Mouse (Mus musculus) retina, postnatal 7 days (tissue): Measurements from ENCODE around the gene Nod1.

ENCODE experiments used
- DNase-seq: peaks from one replicate; pipeline ENCODE4 v3.0.0-alpha.2; 2012; ENCODE audit warnings: low read depth, low spot score

Gene Nod1

GRCm38 (mm10) chr6:54972111-54972928 lies at the start of gene Nod1:
Nod1 (minus strand) TSS chr6:54972612.
- peak; percentile 23 for DNase-seq

- no peak for DNase-seq
Measured at GRCm38 (mm10) chr6:55021806-55022205, 49.4 kb upstream of the Nod1 start.

- no peak for DNase-seq
Measured at GRCm38 (mm10) chr6:55018417-55018816, 46.0 kb upstream of the Nod1 start.

DNA sequence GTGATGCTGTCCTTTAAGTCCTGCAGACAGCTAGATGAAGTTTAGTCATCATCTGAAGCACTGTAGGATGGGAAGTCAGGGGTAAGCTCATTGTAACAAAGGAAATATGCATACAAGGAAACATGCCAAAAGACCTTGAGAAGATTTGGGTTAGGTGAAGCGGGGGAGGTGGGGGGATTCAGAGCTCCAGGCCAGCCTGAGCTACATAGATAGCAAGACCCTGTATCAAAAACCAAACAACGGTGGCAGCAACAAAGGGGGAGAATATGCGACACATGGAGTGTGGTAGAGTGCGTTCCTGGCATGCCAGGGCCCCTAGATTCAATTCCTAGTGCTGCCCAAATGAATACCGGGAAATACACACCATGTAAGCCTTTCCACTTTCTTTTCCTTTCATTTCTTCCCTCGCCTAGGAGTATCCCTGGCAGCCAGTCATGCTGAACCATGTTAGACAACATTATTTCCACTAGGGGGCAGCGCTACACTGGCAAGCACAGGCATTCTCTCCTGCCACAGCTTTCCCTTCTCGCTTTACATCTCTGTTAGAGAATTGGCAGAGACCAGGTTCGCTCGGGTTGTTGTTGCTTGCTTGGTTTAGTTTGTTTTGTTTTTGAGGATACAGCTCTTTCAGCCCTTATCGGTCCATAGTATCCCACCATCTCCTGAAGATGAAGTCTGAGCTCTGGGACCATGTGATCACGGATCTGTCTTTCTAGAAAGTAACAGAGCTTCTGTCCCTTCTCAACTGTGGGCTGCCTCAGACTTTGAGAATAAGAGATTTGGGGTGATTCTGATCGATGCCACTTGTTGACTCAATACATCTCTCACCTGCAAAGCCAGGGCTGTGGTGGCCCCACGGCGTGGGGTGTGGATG lies 44.5 kb upstream of the Nod1 start:
- peak; percentile 65 for DNase-seq

- peak; percentile 21 for DNase-seq
Measured at GRCm38 (mm10) chr6:55016236-55016635, 43.8 kb upstream of the Nod1 start.

DNA sequence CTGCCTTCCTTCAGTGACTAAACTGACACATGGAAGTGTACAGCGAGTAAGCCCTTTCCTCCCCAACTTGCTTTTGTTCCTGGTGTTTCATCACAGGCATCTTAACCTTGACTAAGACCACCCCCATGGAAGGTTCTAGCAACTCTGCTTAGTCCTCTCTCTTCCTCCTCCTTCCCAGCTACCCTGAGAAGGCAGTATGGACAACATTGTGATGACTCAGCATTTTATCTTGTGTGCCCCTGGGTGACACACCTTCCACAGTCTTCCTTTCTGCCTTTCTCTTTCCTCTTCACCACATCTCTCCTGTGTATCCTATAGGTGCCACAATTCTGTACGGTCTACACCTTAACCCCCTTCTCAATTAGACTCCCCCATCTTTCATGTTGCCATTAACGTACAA lies 41.8 kb upstream of the Nod1 start:
- DNase-seq, result no peak

GRCm38 (mm10) chr6:55012516-55012915 lies 40.1 kb upstream of the Nod1 start:
- DNase-seq, result no peak

DNA sequence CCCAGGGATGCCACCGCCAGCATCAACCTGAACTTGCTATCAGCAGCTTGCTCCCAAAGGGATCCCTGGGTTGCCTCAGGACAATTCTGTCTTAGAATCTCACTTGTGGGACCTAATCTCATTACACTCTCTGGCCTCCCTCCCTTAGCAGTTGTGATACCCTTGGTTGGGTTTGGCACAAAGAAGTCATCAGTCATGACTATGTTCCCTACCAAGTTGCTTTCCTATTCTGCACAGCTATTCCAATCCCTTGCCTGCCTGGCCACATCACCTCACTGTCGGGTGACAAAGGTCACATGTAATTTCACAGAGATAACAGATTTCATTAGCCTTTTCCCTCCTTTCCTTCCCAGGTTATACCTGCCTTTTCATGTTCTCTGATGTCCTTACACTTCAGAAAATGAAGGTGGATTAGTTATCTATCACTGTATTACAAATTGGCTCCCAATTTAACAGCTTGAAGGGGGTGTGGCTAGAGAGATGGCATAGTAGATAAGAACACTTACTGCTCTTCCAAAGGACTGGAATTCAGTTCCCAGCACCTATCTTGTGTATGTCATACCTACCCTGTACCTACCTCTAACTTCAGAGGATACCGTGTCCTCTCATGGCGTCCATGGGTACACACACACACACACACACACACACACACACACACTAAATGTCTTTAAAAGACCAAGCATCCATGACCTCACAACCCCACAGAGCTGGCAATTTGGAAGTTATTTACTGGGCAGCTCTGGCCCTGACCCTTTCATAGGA lies 38.1 kb upstream of the Nod1 start:
- DNase-seq, result no peak

GRCm38 (mm10) chr6:55009391-55010230 lies 37.2 kb upstream of the Nod1 start:
- no peak for DNase-seq

DNA sequence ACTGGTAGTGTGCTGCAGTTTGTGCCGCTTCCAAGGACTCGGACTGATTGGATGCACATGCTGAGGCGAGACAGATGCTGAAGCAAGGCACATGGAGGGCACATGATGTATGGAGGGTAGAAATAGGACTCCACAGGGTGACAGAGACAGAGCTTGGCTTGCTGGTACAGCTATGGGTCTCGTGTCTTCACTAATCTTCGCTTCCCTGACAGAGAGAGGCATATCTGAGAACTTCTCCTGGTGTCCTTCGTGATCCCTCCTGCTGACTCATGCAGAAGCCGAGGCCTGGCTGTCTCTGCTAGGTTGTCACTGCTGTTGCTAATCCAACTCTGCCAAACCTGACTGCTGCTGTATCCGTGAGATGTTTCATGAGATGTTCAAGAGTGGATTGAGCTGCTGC lies 36.0 kb upstream of the Nod1 start:
- DNase-seq, result no peak

DNA sequence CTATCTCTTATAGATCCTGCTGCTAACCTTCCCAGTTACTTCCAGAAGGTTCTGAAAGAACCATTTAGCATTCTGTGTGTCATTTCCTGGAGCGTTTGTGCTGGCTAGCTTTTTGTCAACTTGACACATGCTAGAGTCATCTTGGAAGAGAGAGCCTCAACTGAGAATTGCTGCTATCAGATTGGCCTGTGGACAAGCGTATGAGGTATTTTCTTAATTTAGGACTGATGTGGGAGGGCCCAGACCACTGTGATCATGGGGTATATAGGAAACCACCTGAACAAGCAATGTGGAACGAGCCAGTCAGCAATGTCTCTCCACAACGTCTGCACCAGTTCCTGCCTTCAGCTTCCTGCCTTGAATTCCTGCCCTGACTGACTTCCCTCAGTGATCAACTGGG lies 31.1 kb upstream of the Nod1 start:
- no peak for DNase-seq

- no peak for DNase-seq
Measured at GRCm38 (mm10) chr6:55002438-55002837, 30.0 kb upstream of the Nod1 start.

DNA sequence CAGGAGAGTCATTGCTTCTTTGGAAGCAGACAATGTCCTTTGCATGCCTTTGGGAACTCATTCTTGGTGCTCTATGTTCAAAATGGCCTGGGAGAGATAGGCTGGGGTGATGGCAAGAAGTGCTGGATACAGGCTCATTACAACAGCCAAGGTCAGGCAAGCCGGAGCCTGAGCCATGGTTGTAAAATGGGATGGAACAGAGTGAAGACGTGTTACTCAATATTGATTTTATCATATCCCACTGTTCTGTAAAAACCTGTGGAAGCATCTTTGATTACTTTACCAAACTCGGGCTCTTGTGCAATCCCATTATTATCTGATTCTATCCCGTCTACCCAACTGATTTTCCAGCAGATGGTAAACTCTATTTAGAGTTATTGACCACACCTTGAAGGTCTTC lies 28.9 kb upstream of the Nod1 start:
- no peak for DNase-seq

DNA sequence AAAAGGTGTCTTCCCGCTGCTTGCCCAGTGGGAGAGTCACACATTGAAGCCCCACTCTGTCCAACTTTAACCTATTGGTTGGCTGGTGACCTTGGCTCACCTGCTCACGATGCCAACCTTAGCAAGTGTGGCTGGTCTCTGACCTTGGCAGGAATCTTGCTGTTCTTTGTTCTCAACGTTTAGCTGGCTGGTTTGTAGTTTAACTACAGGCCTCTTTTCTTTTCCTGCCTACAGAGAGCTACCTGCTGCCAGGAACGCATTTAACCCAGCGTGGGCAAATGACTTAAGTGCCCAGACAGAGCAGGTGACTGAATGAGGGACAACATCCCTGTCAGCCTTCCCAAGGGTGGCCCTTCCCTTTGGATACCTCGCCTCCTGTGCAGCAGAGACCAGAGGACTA lies 25.3 kb upstream of the Nod1 start:
- DNase-seq, result no peak

DNA sequence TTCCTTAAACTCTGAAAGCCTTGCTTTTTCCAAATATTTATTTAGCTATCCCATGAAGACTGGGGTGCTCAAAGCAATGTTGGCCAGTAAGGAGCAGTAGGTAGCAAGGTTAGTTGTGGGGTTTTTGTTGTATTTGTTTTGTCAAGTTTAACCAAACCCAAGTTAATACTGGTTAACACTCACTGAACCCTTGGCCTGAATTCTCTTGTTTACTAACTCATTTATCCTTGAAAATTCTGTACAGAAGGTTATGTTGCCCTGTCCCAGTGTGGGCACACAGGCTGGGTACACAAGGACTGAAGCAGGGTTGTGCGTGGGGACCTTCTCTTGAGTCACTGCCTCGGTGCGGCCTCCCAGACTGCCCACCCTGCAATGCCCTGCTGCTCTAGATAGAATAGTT lies 23.9 kb upstream of the Nod1 start:
- no peak for DNase-seq

DNA sequence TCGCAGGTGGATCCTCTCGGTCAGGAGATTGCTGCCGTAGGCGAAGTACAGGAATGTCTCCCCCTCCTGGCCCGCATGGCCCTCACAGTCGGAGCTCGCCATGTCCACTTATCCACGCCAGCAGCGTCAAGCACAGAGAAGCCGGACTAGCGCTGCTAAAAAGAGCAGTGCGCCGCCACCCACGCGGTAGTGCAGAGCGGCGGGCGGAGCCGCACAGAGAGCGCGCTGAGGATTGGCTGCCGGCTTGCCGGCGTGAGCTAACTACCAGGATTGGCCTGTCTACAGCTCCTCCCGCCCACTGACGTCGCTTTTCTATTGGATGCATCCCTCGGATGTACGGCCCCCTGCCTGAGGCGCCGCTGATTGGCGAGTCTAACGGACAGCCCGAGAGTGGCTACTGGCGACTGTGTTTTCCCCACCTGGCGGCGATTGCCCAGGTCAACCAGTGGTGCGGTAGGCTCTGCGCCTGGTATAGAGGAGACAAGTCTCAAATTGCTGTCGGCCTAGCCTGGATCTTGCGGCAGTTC lies 20.4 kb upstream of the Nod1 start, which contains the start of gene Ggct:
Gene Ggct (minus strand): TSS at position 217 of the 527 bp plus-strand sequence.
- DNase-seq, result peak; percentile 91

DNA sequence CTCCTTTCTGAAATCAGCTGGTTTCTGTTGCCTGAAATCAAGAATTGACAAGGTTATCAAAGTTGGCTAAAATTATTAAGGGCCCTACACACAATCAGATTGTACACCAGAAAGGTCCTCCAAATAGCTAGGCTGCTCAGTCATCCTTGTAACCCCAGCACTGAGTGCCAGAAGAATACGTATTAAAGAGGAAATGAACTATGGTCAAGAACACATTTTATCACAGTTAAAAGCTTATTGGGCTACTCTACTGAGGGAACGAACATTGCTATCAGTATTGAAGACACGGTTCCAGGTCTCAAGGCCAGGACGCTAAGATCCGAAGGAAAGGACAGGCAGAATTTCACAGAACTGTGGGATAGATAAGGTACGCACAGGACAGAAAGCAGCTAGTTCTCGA lies 19.7 kb upstream of the Nod1 start:
- DNase-seq, result no peak

- no peak for DNase-seq
Measured at GRCm38 (mm10) chr6:54991189-54991588, 18.8 kb upstream of the Nod1 start.

DNA sequence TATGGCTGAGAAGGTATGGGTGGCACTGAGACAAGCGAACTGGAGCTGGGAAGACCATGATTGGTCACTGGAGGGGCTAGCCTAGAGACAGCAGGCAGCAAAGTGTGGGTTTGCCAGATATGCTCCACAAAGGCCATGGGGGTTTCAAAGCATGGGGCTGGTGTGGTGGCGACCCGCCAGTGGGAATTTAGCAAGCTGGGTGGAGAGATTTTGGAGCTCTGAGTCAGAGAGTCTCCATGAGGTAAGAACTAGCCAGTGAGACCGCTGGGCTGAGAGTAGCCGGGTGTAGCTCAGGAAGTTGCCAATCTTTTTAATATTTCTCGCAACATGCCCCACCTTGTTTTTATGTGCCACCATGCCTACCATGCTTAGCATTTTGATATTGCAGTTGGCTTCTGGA lies 15.7 kb upstream of the Nod1 start:
- no peak for DNase-seq

- DNase-seq, result no peak
Measured at GRCm38 (mm10) chr6:54984096-54984495, 11.7 kb upstream of the Nod1 start.

DNA sequence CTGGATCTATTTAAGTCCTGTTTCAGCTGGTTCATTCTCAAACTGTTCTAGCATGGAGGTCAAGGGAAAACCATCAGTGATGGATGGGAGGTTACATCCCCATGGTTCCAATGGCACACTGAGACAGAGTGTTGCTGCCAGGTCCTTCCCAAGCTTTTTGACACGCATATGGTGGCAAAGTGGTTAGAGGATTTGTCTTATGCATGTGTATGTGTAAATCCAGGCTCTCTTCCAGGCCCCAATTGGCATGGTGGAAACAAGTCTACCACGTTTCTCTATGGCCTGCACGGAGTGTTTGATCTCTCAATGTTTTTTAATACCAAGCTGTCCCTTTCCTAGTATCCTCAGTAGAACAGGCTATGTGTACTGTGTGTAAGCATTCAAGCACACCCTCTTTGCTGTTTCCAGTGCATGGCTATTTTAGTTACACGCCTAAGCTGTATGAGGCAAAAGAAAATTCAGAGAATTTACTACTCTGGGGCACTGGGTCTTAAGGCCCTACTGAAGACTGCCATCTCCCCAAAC lies 11.2 kb upstream of the Nod1 start:
- DNase-seq, result no peak
